Mouse (Mus musculus): ENCODE measurements at regions not wholly inside any gene's neighbourhood (a gene's known extent, or its start where the extent isn't known, plus 50 kb on each side); places are given as distances from the start of the nearest gene placed in this dataset.

DNA sequence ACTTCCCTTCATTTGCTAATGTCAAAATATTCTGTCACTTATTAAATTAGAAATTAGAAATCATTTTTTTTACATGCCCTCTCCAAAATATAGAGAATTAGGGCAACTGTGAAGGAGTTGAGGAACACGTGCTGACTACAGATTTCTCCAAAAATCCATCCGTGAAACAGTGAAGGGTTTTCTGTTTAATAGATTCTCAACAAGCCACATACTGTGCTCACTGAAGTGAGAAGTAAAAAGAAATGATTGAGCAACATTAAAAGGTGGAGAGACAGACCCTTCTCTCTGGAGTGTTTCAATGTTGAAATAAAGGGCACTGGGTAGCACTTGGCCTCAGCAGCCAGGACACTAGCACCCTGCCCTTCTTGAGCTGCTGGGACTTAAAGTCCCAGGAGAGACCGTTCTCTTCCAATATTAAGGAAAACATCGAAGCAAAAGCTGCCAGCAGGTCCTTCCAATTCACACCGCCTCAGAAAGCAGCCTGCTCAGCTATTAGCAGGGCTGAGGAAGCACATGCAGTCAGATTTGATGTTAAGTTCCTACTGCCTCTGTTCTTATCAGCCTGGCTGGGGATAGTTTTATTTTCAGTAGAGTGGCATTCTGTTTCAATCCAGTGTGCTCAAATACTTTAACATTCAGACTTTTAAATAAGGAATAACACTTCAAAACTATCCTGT, 236.8 kb upstream of the Fbxo33 start:
- TF ChIP-seq POLR2A (IDR thresholded peaks at IDR 0.05; ENCODE audit: borderline replicate concordance, extremely low read depth, insufficient read depth, insufficient read length, poor library complexity, severe bottlenecking) (no peak), CTCF (IDR thresholded peaks at IDR 0.05; ENCODE audit: borderline replicate concordance, extremely low read depth, insufficient read depth, insufficient read length) (no peak)

Data from brain, embryonic 14.5 days (tissue).